Mouse (Mus musculus): ENCODE measurements around the gene Ifit1bl1. TPM values are rescaled to one million over a fixed set of nuclear protein-coding genes. Genes with fewer than 3 reads are reported as not detected.

Ifit1bl1 gene
- polyA plus RNA-seq (2012; rRNA removed), result 0.06 and 0.15 TPM in 2 replicates

GRCm38 (mm10) chr19:34601888-34602287 lies at the start of gene Ifit1bl1:
Gene Ifit1bl1, minus strand, starts transcription at chr19:34601956.

GRCm38 (mm10) chr19:34640623-34641022 lies 38.9 kb upstream of the Ifit1bl1 start, which contains the start of the genes Ifit1bl2 and Ifit1:
Gene Ifit1bl2, minus strand, starts transcription at chr19:34640743.
Gene Ifit1, plus strand, starts transcription at chr19:34640871.

GRCm38 (mm10) chr19:34607237-34608051 lies 5.7 kb upstream of the Ifit1bl1 start, which contains the start of gene Ifit3b:
Gene Ifit3b, plus strand, starts transcription at chr19:34607970.

GRCm38 (mm10) chr19:34583126-34583766 lies 18.5 kb downstream of the Ifit1bl1 start, which contains the start of gene Ifit3:
Gene Ifit3, plus strand, starts transcription at chr19:34583531.

GRCm38 (mm10) chr19:34550534-34551223 lies 51.1 kb downstream of the Ifit1bl1 start, which contains the start of gene Ifit2:
Gene Ifit2, plus strand, starts transcription at chr19:34550694.

Other genes starting within 250 kb of the Ifit1bl1 start
- gene Ch25h, start 126.8 kb downstream of the Ifit1bl1 start, polyA plus RNA-seq (2012; rRNA removed), result 18.4 and 20.5 TPM in 2 replicates
- gene Lipa, start 74.5 kb downstream of the Ifit1bl1 start, polyA plus RNA-seq (2012; rRNA removed), result 20.2 and 24.5 TPM in 2 replicates
- gene Ifit2, start 51.3 kb downstream of the Ifit1bl1 start, polyA plus RNA-seq (2012; rRNA removed), result 0.47 and 0.69 TPM in 2 replicates
- gene Ifit3, start 18.4 kb downstream of the Ifit1bl1 start, polyA plus RNA-seq (2012; rRNA removed), result 0.66 and 1.9 TPM in 2 replicates
- gene Ifit3b, start 6.0 kb upstream of the Ifit1bl1 start, polyA plus RNA-seq (2012; rRNA removed), result 0.20 and 0.32 TPM in 2 replicates
- gene Ifit1bl2, start 38.8 kb upstream of the Ifit1bl1 start, polyA plus RNA-seq (2012; rRNA removed), result 0.28 and 0.46 TPM in 2 replicates
- 1.4 and 3.2 TPM in 2 replicates for gene Ifit1, start 38.9 kb upstream of the Ifit1bl1 start, polyA plus RNA-seq (2012; rRNA removed)
- 2.1 and 2.6 TPM in 2 replicates for gene Slc16a12, start 145.3 kb upstream of the Ifit1bl1 start, polyA plus RNA-seq (2012; rRNA removed)

Data from ovary, adult 2 months (tissue).